Mouse (Mus musculus): ENCODE results near the gene Smndc1. TPM values are rescaled to one million over a fixed set of nuclear protein-coding genes. Genes with fewer than 3 reads are reported as not detected.

Smndc1 gene
- polyA plus RNA-seq, 1 experiment, result 6.5 TPM

DNA sequence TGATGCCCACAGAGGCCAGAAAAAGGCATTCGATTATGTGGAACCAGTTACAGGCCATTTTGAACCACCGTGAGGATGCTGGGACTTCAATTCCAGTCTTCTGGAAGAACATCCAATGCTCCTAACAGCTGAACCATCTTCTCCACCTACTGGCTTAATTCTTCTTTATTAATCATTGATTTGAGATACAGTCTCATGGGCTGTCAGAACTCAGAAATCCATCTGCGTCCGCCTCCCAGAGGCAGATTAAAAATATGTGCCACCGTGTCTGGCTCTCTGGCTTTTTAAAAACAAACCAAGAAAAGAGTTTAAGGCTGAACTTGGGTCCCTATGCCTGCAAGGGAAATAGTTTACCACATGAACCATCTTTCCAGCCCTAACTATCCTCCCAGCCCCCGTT lies 15.1 kb downstream of the Smndc1 start:
- TF ChIP-seq TAL1 (IDR thresholded peaks at IDR 0.05; ENCODE audit: low read length) (no peak), GATA1 (IDR thresholded peaks at IDR 0.05; ENCODE audit: low read length) (no peak)
- Histone ChIP-seq H3K36me3 (ENCODE audit: control insufficient read depth) (peaks cover 98% of the 10 kb centered on the region), H3K9me3 (ENCODE audit: control insufficient read depth, low read length) (no peaks in the 10 kb centered on the region), H3K27me3 (ENCODE audit: control insufficient read depth) (no peaks in the 10 kb centered on the region), H3K4me1 (ENCODE audit: control insufficient read depth) (no peaks in the 10 kb centered on the region), H3K4me3 (replicated peaks) (no peak overlapping the region)

DNA sequence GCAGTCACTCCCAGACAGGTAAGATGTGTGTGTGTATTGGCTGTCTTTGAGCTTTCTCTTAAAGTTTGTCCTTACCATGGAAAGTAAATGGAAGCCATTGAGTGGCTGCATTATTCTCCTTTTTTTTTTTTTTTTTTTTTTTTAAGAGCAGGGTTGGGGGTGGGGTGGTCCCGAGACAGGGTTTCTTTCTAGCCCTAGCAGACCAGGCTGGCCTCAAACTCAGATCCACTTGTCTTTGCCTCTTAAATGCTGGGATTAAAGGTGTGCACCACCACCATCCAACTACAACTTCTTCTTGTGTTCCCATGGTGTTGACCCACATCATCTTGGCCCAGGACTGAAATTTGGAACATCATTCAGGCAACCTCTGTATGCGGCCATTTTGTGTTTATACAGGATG lies 16.8 kb downstream of the Smndc1 start:
- Histone ChIP-seq H3K36me3 (ENCODE audit: control insufficient read depth) (peaks cover 90% of the 10 kb centered on the region), H3K9me3 (ENCODE audit: control insufficient read depth, low read length) (no peaks in the 10 kb centered on the region)

DNA sequence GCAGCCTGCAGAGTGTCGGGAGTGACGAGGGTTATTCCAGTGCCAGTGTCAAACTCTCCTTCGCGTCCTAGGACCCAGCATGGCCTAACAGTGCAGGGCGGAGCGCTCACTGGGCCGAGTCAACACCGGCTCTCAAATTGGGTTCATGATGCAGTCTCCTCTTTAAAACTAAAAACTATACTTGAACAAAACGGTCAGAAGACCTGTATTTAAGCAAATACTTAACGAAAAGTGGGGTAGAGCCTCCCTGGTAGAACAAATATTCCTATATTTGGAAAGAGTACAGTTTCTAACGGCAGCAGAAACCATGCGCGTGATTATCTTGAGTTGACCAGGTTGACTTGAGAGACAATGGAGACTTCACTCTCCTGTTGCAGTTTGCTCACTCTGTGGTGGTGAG lies 18.7 kb downstream of the Smndc1 start, which contains the start of gene Gm10197:
Gene Gm10197, minus strand, starts transcription at position 101 of the 400 bp plus-strand sequence.
- no peak for TF ChIP-seq TAL1 (IDR thresholded peaks at IDR 0.05; ENCODE audit: low read length)
- no peak for TF ChIP-seq GATA1 (IDR thresholded peaks at IDR 0.05; ENCODE audit: low read length)
- peaks cover 73% of the 10 kb centered on the region for H3K36me3 ChIP-seq (ENCODE audit: control insufficient read depth)
- no peaks in the 10 kb centered on the region for H3K9me3 ChIP-seq (ENCODE audit: control insufficient read depth, low read length)

More for the DNA sequence above, 16.8 kb downstream of the Smndc1 start:
- no peak for TF ChIP-seq TAL1 (IDR thresholded peaks at IDR 0.05; ENCODE audit: low read length)
- TF ChIP-seq GATA1 (IDR thresholded peaks at IDR 0.05; ENCODE audit: low read length), result no peak
- H3K4me1 ChIP-seq (ENCODE audit: control insufficient read depth), result peaks cover 8% of the 10 kb centered on the region
- H3K27me3 ChIP-seq (ENCODE audit: control insufficient read depth), result no peaks in the 10 kb centered on the region
- H3K4me3 ChIP-seq (replicated peaks), result no peak overlapping the region

DNA sequence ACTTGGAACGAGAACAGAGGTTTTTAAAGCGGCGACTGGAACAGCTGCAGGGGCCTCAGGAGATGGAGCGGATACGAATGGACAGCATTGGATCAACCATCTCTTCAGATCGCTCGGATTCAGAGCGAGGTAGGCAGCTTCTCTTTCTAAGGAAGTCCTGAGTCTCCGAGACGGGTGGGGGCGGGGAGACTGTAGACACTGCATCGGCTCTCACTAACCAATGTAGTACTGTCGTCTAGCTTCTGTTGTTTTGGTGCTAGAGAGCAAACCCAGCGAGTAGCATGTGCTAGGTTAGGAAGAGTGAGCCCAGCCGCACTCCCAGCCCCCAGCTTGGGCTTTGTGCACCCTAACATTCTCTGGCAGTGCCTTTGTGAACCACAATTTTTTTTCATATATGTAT lies 20.1 kb downstream of the Smndc1 start:
- Histone ChIP-seq H3K36me3 (ENCODE audit: control insufficient read depth) (peaks cover 59% of the 10 kb centered on the region), H3K27me3 (ENCODE audit: control insufficient read depth) (no peaks in the 10 kb centered on the region), H3K4me1 (ENCODE audit: control insufficient read depth) (peaks cover 8% of the 10 kb centered on the region), H3K9me3 (ENCODE audit: control insufficient read depth, low read length) (no peaks in the 10 kb centered on the region), H3K4me3 (replicated peaks) (no peak overlapping the region)
- TF ChIP-seq TAL1 (IDR thresholded peaks at IDR 0.05; ENCODE audit: low read length) (no peak), GATA1 (IDR thresholded peaks at IDR 0.05; ENCODE audit: low read length) (no peak)

More for the DNA sequence above, 18.7 kb downstream of the Smndc1 start, which contains the start of gene Gm10197:
- Histone ChIP-seq H3K27me3 (ENCODE audit: control insufficient read depth) (no peaks in the 10 kb centered on the region), H3K4me1 (ENCODE audit: control insufficient read depth) (peaks cover 8% of the 10 kb centered on the region), H3K4me3 (replicated peaks) (no peak within 1 kb of the TSS)

DNA sequence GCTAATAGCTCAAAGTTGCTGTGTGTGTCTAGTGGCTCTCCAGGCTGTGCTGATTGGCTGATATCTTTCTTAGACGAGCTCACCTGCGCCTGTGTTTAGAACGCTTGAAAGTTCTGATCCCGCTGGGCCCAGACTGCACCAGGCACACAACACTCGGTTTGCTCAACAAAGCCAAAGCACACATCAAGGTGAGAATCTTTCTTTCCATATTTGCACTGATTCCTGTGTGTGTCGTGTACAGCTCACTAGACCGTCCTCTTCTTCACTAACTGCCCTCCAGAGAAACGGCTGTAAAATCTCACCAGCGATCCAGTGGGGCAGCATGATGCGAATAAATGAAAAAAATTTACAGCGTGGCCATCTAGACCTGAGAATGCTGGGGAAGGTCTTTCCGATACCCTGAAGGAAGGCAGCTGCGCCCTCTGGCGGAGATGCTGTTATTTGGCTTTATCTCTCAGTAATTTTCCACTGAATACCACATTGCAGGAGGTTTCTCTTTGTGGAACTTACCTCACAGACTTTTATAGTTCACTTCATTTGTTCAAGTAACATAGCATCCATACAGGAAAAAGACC lies 20.8 kb downstream of the Smndc1 start:
- Histone ChIP-seq H3K9me3 (ENCODE audit: control insufficient read depth, low read length) (no peaks in the 10 kb centered on the region), H3K4me1 (ENCODE audit: control insufficient read depth) (peaks cover 8% of the 10 kb centered on the region), H3K36me3 (ENCODE audit: control insufficient read depth) (peaks cover 52% of the 10 kb centered on the region), H3K4me3 (replicated peaks) (no peak overlapping the region), H3K27me3 (ENCODE audit: control insufficient read depth) (no peaks in the 10 kb centered on the region)
- TF ChIP-seq TAL1 (IDR thresholded peaks at IDR 0.05; ENCODE audit: low read length) (no peak), GATA1 (IDR thresholded peaks at IDR 0.05; ENCODE audit: low read length) (no peak)

DNA sequence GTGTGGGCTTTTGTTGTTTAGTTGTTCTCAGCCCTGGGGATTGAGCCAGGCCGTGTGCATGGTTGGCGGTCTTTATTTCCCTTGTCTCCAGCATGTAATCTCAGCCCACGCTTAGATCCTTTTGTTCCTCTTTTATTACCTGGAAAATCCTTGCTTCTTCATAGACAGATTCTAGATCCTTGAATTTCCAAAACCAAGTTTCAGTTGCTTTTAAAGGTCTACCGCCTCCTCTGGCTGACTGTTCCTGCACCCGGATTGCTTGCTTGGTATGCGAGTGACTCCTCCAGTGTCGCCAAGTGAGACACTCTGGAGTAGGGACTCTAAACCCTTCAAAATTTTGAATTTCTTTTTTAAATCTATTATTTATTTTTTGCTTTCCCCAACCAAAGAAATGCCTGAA lies 23.5 kb downstream of the Smndc1 start:
- Histone ChIP-seq H3K27me3 (ENCODE audit: control insufficient read depth) (no peaks in the 10 kb centered on the region), H3K4me3 (replicated peaks) (no peak overlapping the region), H3K36me3 (ENCODE audit: control insufficient read depth) (peaks cover 29% of the 10 kb centered on the region), H3K4me1 (ENCODE audit: control insufficient read depth) (peaks cover 8% of the 10 kb centered on the region), H3K9me3 (ENCODE audit: control insufficient read depth, low read length) (peaks cover 2% of the 10 kb centered on the region)
- TF ChIP-seq TAL1 (IDR thresholded peaks at IDR 0.05; ENCODE audit: low read length) (no peak), GATA1 (IDR thresholded peaks at IDR 0.05; ENCODE audit: low read length) (no peak)

DNA sequence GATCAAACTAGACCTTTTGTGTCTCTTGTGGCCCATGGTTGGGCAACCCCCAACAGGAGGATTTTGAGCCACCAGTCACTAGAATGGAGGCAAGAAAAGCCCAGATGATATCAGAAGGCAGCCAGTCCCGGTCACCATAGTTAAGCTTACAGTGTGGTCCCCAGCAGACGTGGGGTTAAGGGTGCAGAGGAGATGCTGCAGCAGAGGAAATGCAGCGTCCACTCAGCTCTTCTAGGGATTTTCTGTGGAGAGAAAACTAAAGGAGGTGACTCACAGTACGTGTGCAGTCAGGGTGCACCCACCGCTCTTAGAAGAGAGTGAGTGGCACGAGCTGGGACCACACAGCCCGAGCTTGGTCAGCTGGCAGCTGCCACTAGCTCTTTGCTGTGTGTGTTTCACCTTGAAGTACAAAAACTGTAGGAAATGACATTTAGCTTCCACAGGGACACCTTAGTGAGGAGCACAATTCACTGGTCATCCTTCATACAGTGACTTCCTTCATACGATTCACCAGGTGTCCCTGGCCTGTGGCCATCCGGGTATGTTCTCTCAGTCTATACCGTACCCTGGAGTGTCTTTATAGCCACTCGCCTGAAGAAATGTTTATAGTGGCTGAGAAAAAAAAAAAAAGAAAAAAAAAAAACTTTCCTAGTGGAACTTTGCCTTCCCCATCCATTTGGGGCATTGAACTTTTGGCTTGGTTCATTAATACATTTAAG lies 24.2 kb downstream of the Smndc1 start:
- Histone ChIP-seq H3K4me1 (ENCODE audit: control insufficient read depth) (peaks cover 10% of the 10 kb centered on the region), H3K27me3 (ENCODE audit: control insufficient read depth) (no peaks in the 10 kb centered on the region), H3K4me3 (replicated peaks) (no peak overlapping the region)

DNA sequence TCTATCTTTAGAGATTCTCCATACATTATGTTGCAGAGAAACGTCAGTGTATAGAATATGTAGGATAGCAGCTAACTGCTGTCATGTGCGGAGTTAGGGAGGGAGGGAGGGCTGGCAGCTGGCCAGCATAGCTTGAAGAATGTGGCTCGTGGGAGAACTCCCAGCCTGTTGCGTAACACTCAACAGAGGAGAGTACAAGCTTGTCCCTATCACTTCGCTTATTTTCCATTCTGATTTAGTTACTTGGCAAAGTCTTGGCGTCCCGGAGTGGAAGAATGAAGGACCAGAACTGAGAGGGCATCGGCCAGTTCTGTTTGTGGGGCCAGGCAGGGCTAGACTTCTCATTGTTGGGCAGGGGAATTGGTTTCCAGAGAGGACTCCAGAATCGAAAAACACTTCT lies 25.4 kb downstream of the Smndc1 start:
- TF ChIP-seq GATA1 (IDR thresholded peaks at IDR 0.05; ENCODE audit: low read length) (no peak), TAL1 (IDR thresholded peaks at IDR 0.05; ENCODE audit: low read length) (no peak)
- Histone ChIP-seq H3K36me3 (ENCODE audit: control insufficient read depth) (peaks cover 10% of the 10 kb centered on the region), H3K4me3 (replicated peaks) (no peak overlapping the region), H3K9me3 (ENCODE audit: control insufficient read depth, low read length) (peaks cover 2% of the 10 kb centered on the region), H3K27me3 (ENCODE audit: control insufficient read depth) (no peaks in the 10 kb centered on the region), H3K4me1 (ENCODE audit: control insufficient read depth) (peaks cover 12% of the 10 kb centered on the region)

More for the DNA sequence above, 24.2 kb downstream of the Smndc1 start:
- peaks cover 2% of the 10 kb centered on the region for H3K9me3 ChIP-seq (ENCODE audit: control insufficient read depth, low read length)
- H3K36me3 ChIP-seq (ENCODE audit: control insufficient read depth), result peaks cover 23% of the 10 kb centered on the region
- TF ChIP-seq TAL1 (IDR thresholded peaks at IDR 0.05; ENCODE audit: low read length) (no peak), GATA1 (IDR thresholded peaks at IDR 0.05; ENCODE audit: low read length) (no peak)

DNA sequence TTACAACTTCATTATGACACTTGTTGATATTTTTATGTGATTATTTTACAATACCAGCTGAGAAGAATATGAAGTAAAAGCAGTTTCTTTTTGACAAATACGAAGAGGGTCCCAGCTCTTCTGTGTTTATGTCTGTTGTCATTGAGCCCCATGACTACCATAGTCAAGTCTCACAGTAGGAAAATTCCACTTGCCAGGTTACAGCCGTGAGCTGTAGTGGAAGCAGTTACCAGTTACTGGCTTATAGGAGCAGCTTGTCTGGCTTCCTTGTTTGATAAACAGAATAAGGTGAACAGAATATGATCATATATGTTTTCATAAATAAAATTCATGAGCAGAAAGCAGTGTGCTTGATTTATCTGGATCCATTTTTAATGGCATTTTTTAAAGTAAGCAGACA lies 25.8 kb downstream of the Smndc1 start:
- H3K9me3 ChIP-seq (ENCODE audit: control insufficient read depth, low read length), result peaks cover 2% of the 10 kb centered on the region
- H3K27me3 ChIP-seq (ENCODE audit: control insufficient read depth), result no peaks in the 10 kb centered on the region
- H3K4me3 ChIP-seq (replicated peaks), result no peak overlapping the region
- TF ChIP-seq TAL1 (IDR thresholded peaks at IDR 0.05; ENCODE audit: low read length) (no peak), GATA1 (IDR thresholded peaks at IDR 0.05; ENCODE audit: low read length) (no peak)
- peaks cover 6% of the 10 kb centered on the region for H3K36me3 ChIP-seq (ENCODE audit: control insufficient read depth)
- H3K4me1 ChIP-seq (ENCODE audit: control insufficient read depth), result peaks cover 11% of the 10 kb centered on the region

All from erythroblast, embryonic 14.5 days (primary cell).